Mouse (Mus musculus): ENCODE data around the gene Kcnh8. TPM values are rescaled to one million over a fixed set of nuclear protein-coding genes. Genes with fewer than 3 reads are reported as not detected.

The Kcnh8 gene
- polyA plus RNA-seq, 1 experiment from 2014 or later: 0.20 TPM

GRCm38 (mm10) chr17:52649186-52649585 lies 46.7 kb downstream of the Kcnh8 start:
- TF ChIP-seq CTCF (IDR thresholded peaks at IDR 0.05; ENCODE audit: low read depth): peak; percentile 39
- no peak overlapping the region for H3K4me2 ChIP-seq (replicated peaks; ENCODE audit: low read depth)
- ATAC-seq: no peak

DNA sequence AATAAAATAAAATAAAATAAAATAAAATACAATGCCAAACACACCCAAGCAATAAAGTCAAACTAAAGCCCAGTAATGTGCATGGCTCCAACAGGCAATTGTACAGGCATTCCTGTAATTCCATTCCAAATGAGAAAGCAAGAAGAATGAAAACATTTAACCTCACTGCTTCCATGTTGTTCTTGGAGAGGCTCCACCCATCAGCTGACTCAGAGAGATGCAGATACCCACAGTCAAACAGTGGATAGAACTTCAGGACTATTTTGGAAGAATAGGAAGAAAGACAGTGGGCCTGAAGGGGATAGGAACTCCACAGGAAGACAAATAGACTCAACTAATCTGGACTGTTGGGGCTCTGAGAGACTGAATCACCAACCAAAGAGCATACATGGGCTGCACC lies 89.5 kb downstream of the Kcnh8 start:
- Histone ChIP-seq H3K9ac (ENCODE audit: low read depth, low read length) (no peak overlapping the region), H3K27me3 (replicated peaks; ENCODE audit: control insufficient read depth, insufficient read depth, low read length) (no peaks in the 10 kb centered on the region), H3K4me3 (ENCODE audit: low read depth, low read length) (no peak overlapping the region), H3K36me3 (ENCODE audit: control insufficient read depth, insufficient read depth) (no peaks in the 10 kb centered on the region), H3K4me1 (replicated peaks; ENCODE audit: control insufficient read depth, insufficient read depth, low read length) (no peaks in the 10 kb centered on the region), H3K9me3 (ENCODE audit: control insufficient read depth) (no peaks in the 10 kb centered on the region), H3K27ac (ENCODE audit: low read depth, low read length) (no peak overlapping the region), H3K4me2 (replicated peaks; ENCODE audit: low read depth) (no peak overlapping the region)
- ATAC-seq: no peak
- no peak for TF ChIP-seq CTCF (IDR thresholded peaks at IDR 0.05; ENCODE audit: low read depth)

More at GRCm38 (mm10) chr17:52649186-52649585, 46.7 kb downstream of the Kcnh8 start:
- Histone ChIP-seq H3K9me3 (ENCODE audit: control insufficient read depth) (no peaks in the 10 kb centered on the region), H3K27me3 (replicated peaks; ENCODE audit: control insufficient read depth, insufficient read depth, low read length) (no peaks in the 10 kb centered on the region), H3K27ac (ENCODE audit: low read depth, low read length) (no peak overlapping the region), H3K36me3 (ENCODE audit: control insufficient read depth, insufficient read depth) (no peaks in the 10 kb centered on the region), H3K4me3 (ENCODE audit: low read depth, low read length) (no peak overlapping the region), H3K4me1 (replicated peaks; ENCODE audit: control insufficient read depth, insufficient read depth, low read length) (no peaks in the 10 kb centered on the region), H3K9ac (ENCODE audit: low read depth, low read length) (no peak overlapping the region)

DNA sequence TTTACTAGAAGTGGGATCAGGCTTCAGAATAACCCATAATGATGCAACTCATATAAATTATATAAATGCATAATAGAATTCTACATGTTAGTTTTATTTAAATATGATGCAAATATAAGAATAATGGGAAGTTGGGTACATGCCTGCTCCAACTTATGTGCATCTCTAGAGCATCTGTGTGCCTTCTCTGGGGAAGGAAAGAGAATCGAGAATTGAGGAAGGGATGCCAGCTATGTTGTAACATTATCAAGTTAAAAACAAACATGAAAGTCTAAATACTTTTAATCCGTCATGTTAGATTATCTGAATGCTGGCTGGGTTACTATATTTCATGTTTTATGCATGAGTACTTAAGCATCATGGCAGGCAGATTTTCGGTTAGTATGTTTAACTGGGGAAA lies 99.4 kb downstream of the Kcnh8 start:
- no peak for ATAC-seq
- 74% methylated on average over 3 of the region's 3 CpGs for WGBS
- H3K27me3 ChIP-seq (replicated peaks; ENCODE audit: control insufficient read depth, insufficient read depth, low read length): no peaks in the 10 kb centered on the region
- H3K4me1 ChIP-seq (replicated peaks; ENCODE audit: control insufficient read depth, insufficient read depth, low read length): no peaks in the 10 kb centered on the region
- no peak overlapping the region for H3K9ac ChIP-seq (ENCODE audit: low read depth, low read length)
- no peak overlapping the region for H3K27ac ChIP-seq (ENCODE audit: low read depth, low read length)
- H3K4me2 ChIP-seq (replicated peaks; ENCODE audit: low read depth): no peak overlapping the region
- no peak overlapping the region for H3K4me3 ChIP-seq (ENCODE audit: low read depth, low read length)
- no peaks in the 10 kb centered on the region for H3K36me3 ChIP-seq (ENCODE audit: control insufficient read depth, insufficient read depth)
- no peaks in the 10 kb centered on the region for H3K9me3 ChIP-seq (ENCODE audit: control insufficient read depth)
- TF ChIP-seq CTCF (IDR thresholded peaks at IDR 0.05; ENCODE audit: low read depth): no peak

- Histone ChIP-seq H3K9ac (ENCODE audit: low read depth, low read length) (no peak overlapping the region), H3K27me3 (replicated peaks; ENCODE audit: control insufficient read depth, insufficient read depth, low read length) (no peaks in the 10 kb centered on the region), H3K36me3 (ENCODE audit: control insufficient read depth, insufficient read depth) (no peaks in the 10 kb centered on the region), H3K4me3 (ENCODE audit: low read depth, low read length) (no peak overlapping the region), H3K4me2 (replicated peaks; ENCODE audit: low read depth) (no peak overlapping the region), H3K9me3 (ENCODE audit: control insufficient read depth) (no peaks in the 10 kb centered on the region), H3K27ac (ENCODE audit: low read depth, low read length) (no peak overlapping the region), H3K4me1 (replicated peaks; ENCODE audit: control insufficient read depth, insufficient read depth, low read length) (no peaks in the 10 kb centered on the region)
- TF ChIP-seq CTCF (IDR thresholded peaks at IDR 0.05; ENCODE audit: low read depth): no peak
- peak; percentile 66 for ATAC-seq
- 29% methylated on average over 1 of the region's 1 CpGs for WGBS
Measured at GRCm38 (mm10) chr17:52712319-52712718, 109.8 kb downstream of the Kcnh8 start.

DNA sequence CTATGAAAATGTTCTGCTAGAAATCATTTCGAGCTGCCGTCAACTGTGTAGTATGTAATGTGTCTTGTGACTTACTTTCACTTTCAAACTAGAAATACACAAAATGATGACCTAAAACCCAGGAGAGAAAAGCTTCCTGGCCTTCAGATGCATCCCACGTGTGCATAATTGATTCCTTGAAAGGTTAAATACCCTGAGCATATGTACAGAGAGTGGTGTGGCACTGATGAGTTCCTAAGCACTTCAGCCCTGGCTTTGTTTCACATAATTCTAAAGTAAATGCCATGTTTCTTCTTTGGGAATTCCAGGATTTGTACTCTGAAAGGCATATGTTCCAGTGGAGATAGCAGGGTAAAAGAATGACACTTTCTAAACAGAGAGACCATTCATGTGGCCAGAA lies 119.7 kb downstream of the Kcnh8 start:
- Histone ChIP-seq H3K4me3 (ENCODE audit: low read depth, low read length) (no peak overlapping the region), H3K4me2 (replicated peaks; ENCODE audit: low read depth) (no peak overlapping the region), H3K27ac (ENCODE audit: low read depth, low read length) (no peak overlapping the region), H3K9me3 (ENCODE audit: control insufficient read depth) (no peaks in the 10 kb centered on the region), H3K4me1 (replicated peaks; ENCODE audit: control insufficient read depth, insufficient read depth, low read length) (no peaks in the 10 kb centered on the region), H3K27me3 (replicated peaks; ENCODE audit: control insufficient read depth, insufficient read depth, low read length) (no peaks in the 10 kb centered on the region), H3K9ac (ENCODE audit: low read depth, low read length) (no peak overlapping the region), H3K36me3 (ENCODE audit: control insufficient read depth, insufficient read depth) (no peaks in the 10 kb centered on the region)
- WGBS: 62% methylated on average over 3 of the region's 3 CpGs
- no peak for ATAC-seq
- no peak for TF ChIP-seq CTCF (IDR thresholded peaks at IDR 0.05; ENCODE audit: low read depth)

- no peak for TF ChIP-seq CTCF (IDR thresholded peaks at IDR 0.05; ENCODE audit: low read depth)
- Histone ChIP-seq H3K27me3 (replicated peaks; ENCODE audit: control insufficient read depth, insufficient read depth, low read length) (no peaks in the 10 kb centered on the region), H3K4me1 (replicated peaks; ENCODE audit: control insufficient read depth, insufficient read depth, low read length) (no peaks in the 10 kb centered on the region), H3K4me3 (ENCODE audit: low read depth, low read length) (no peak overlapping the region), H3K4me2 (replicated peaks; ENCODE audit: low read depth) (no peak overlapping the region), H3K9me3 (ENCODE audit: control insufficient read depth) (no peaks in the 10 kb centered on the region), H3K36me3 (ENCODE audit: control insufficient read depth, insufficient read depth) (no peaks in the 10 kb centered on the region), H3K9ac (ENCODE audit: low read depth, low read length) (no peak overlapping the region), H3K27ac (ENCODE audit: low read depth, low read length) (no peak overlapping the region)
- ATAC-seq: no peak
- WGBS: 74% methylated on average over 2 of the region's 2 CpGs
Measured at GRCm38 (mm10) chr17:52728806-52729205, 126.3 kb downstream of the Kcnh8 start.

- no peak overlapping the region for H3K27ac ChIP-seq (ENCODE audit: low read depth, low read length)
- H3K4me1 ChIP-seq (replicated peaks; ENCODE audit: control insufficient read depth, insufficient read depth, low read length): no peaks in the 10 kb centered on the region
- no peak for TF ChIP-seq CTCF (IDR thresholded peaks at IDR 0.05; ENCODE audit: low read depth)
- ATAC-seq: no peak
- H3K9ac ChIP-seq (ENCODE audit: low read depth, low read length): no peak overlapping the region
- no peaks in the 10 kb centered on the region for H3K36me3 ChIP-seq (ENCODE audit: control insufficient read depth, insufficient read depth)
- H3K27me3 ChIP-seq (replicated peaks; ENCODE audit: control insufficient read depth, insufficient read depth, low read length): no peaks in the 10 kb centered on the region
- H3K4me2 ChIP-seq (replicated peaks; ENCODE audit: low read depth): no peak overlapping the region
- H3K9me3 ChIP-seq (ENCODE audit: control insufficient read depth): 0 out of 2 replicates have a peak, but pooled peaks cover 4% of the 10 kb centered on the region
- no peak overlapping the region for H3K4me3 ChIP-seq (ENCODE audit: low read depth, low read length)
Measured at GRCm38 (mm10) chr17:52738436-52738835, 135.9 kb downstream of the Kcnh8 start.
